In genomic region chr9:25317827-25318505, GRCm38 (mm10) we compare ENCODE assay signal across 8 mouse cellular contexts.
A peak's percentile ranks its signal among the peaks of the same experiment; 100 is the strongest.
DNase-seq lines count a peak whose midpoint lies in the region; ATAC-seq and TF ChIP-seq lines count a peak whose summit lies in the region.

No protein-coding gene starts in this region.

- peak; percentile 80 to 86 for ATAC-seq in hematopoietic stem cell, adult 5-6 weeks (replicated peaks in 1 of 2; ENCODE audit: insufficient read depth in 1 of 2, low FRiP score in 2 of 2, low TSS enrichment in 1 of 2, low read depth in 1 of 2, poor library complexity in 2 of 2, severe bottlenecking in 2 of 2)
- ATAC-seq in lung, embryonic 16.5 days (ENCODE audit: low read depth): peak; percentile 80; the same call in 1 of the 2 replicates

- no peak overlapping the region for H3K4me2 ChIP-seq in lung, embryonic 16.5 days (ENCODE audit: low read depth, low read length)

- no peak overlapping the region for H3K27ac ChIP-seq in bone marrow, adult 2 months (ENCODE audit: control insufficient read depth, insufficient read depth, low read depth, low read length, poor library complexity)
- no peak overlapping the region for H3K27ac ChIP-seq in forebrain, embryonic 10.5 days
- no peak overlapping the region for H3K27ac ChIP-seq in lung, embryonic 16.5 days (ENCODE audit: low read length)
- no peak overlapping the region for H3K27ac ChIP-seq in thymus, adult 2 months (ENCODE audit: control insufficient read depth, insufficient read depth, low read length)

- WGBS in bone marrow, adult 2 months: 30% methylated on average over 4 of the region's 4 CpGs
- 69% methylated on average over 4 of the region's 4 CpGs for WGBS in forebrain, embryonic 10.5 days
- 37% methylated on average over 4 of the region's 4 CpGs for WGBS in large intestine, adult 2 months
- WGBS in lung, embryonic 16.5 days: 45% methylated on average over 4 of the region's 4 CpGs
- WGBS in thymus, adult 2 months: 44% methylated on average over 4 of the region's 4 CpGs

- no peak overlapping the region for H3K9ac ChIP-seq in lung, embryonic 16.5 days (ENCODE audit: low read length)

- no peak overlapping the region for H3K4me3 ChIP-seq in bone marrow, adult 2 months (replicated peaks; ENCODE audit: control insufficient read depth, low read depth, low read length)
- no peak overlapping the region for H3K4me3 ChIP-seq in forebrain, embryonic 10.5 days
- H3K4me3 ChIP-seq in lung, embryonic 16.5 days (ENCODE audit: low read length): no peak overlapping the region
- no peak overlapping the region for H3K4me3 ChIP-seq in thymus, adult 2 months (ENCODE audit: control insufficient read depth, insufficient read depth, low read length)

- DNase-seq in MN1 (ENCODE audit: low spot score): peak; percentile 13
- DNase-seq in forebrain, embryonic 10.5 days (ENCODE audit: extremely low spot score, low spot score): peak; percentile 23
- peak; percentile 7 for DNase-seq in large intestine, adult 2 months (ENCODE audit: low read depth, low spot score)
- DNase-seq in retina, embryonic 14.5 days (ENCODE audit: low spot score): peak; percentile 58
- no peak for DNase-seq in thymus, adult 2 months

- no peaks in the 10 kb centered on the region for H3K4me1 ChIP-seq in bone marrow, adult 2 months (ENCODE audit: control insufficient read depth, insufficient read depth, low read length)
- no peaks in the 10 kb centered on the region for H3K4me1 ChIP-seq in forebrain, embryonic 10.5 days
- H3K4me1 ChIP-seq in lung, embryonic 16.5 days (replicated peaks; ENCODE audit: control insufficient read depth, insufficient read depth, low read length): no peaks in the 10 kb centered on the region
- H3K4me1 ChIP-seq in thymus, adult 2 months (replicated peaks; ENCODE audit: control insufficient read depth, insufficient read depth, low read length): no peaks in the 10 kb centered on the region

- H3K36me3 ChIP-seq in forebrain, embryonic 10.5 days (replicated peaks): peaks cover 1% of the 10 kb centered on the region; the same call in 1 of the 2 replicates
- H3K36me3 ChIP-seq in lung, embryonic 16.5 days (ENCODE audit: control insufficient read depth, insufficient read depth, low read length): no peaks in the 10 kb centered on the region
- no peaks in the 10 kb centered on the region for H3K36me3 ChIP-seq in thymus, adult 2 months (ENCODE audit: control insufficient read depth, insufficient read depth, low read length)

- TF ChIP-seq CTCF in bone marrow, adult 2 months (IDR thresholded peaks at IDR 0.05; ENCODE audit: control insufficient read depth, insufficient read depth, low read length): peak; percentile 50
- no peak for TF ChIP-seq CTCF in thymus, adult 2 months (IDR thresholded peaks at IDR 0.05; ENCODE audit: borderline replicate concordance, control insufficient read depth, extremely low read depth, insufficient read depth, low read length, poor library complexity)

- no peaks in the 10 kb centered on the region for H3K9me3 ChIP-seq in forebrain, embryonic 10.5 days
- H3K9me3 ChIP-seq in lung, embryonic 16.5 days (ENCODE audit: control insufficient read depth, low read length): no peaks in the 10 kb centered on the region

- no peaks in the 10 kb centered on the region for H3K27me3 ChIP-seq in forebrain, embryonic 10.5 days (ENCODE audit: poor library complexity, severe bottlenecking)
- H3K27me3 ChIP-seq in lung, embryonic 16.5 days (ENCODE audit: control insufficient read depth, insufficient read depth, low read depth, low read length): no peaks in the 10 kb centered on the region
- H3K27me3 ChIP-seq in thymus, adult 2 months (ENCODE audit: control insufficient read depth, insufficient read depth, low read length): no peaks in the 10 kb centered on the region

- TF ChIP-seq POLR2A in bone marrow, adult 2 months (IDR thresholded peaks at IDR 0.05; ENCODE audit: borderline replicate concordance, control insufficient read depth, low read depth, low read length): no peak
- no peak for TF ChIP-seq POLR2A in thymus, adult 2 months (IDR thresholded peaks at IDR 0.05; ENCODE audit: control insufficient read depth, extremely low read depth, insufficient read depth, low read length, poor library complexity)
